Mouse (Mus musculus) liver, embryonic 15.5 days (tissue): ENCODE measurements around the gene Eml3. TPM values are rescaled to one million over a fixed set of nuclear protein-coding genes. Genes with fewer than 3 reads are reported as not detected.

ENCODE experiments used
- ATAC-seq: fragments of 200-750 bp; cut with Nextera tagmentation; 2 replicates; pipeline ENCODE4 v1.8.0; 2017; ENCODE audit warnings: moderate number of reproducible peaks, mild to moderate bottlenecking, moderate library complexity; ENCODE audit not compliant: insufficient read depth
- H3K27ac ChIP-seq: fragments of 300-500 bp; sonication (generic); replicated peaks from 2 replicates; pipeline ENCODE4 v1.5.1; 2015; ENCODE audit warnings: mild to moderate bottlenecking, inconsistent platforms
- H3K27me3 ChIP-seq: fragments of 300-500 bp; sonication (generic); 2 replicates; pipeline ENCODE4 v1.6.1; 2015; ENCODE audit warnings: mild to moderate bottlenecking, inconsistent platforms
- H3K36me3 ChIP-seq: fragments of 300-500 bp; sonication (generic); replicated peaks from 2 replicates; pipeline ENCODE4 v1.6.1; 2015; ENCODE audit warnings: moderate library complexity, mild to moderate bottlenecking, inconsistent platforms
- H3K4me1 ChIP-seq: fragments of 300-500 bp; sonication (generic); replicated peaks from 2 replicates; pipeline ENCODE4 v1.6.1; 2015; ENCODE audit warnings: inconsistent platforms
- H3K4me2 ChIP-seq: fragments of 300-500 bp; sonication (generic); 2 replicates; pipeline ENCODE4 v1.6.1; 2015; ENCODE audit warnings: moderate library complexity, mild to moderate bottlenecking, inconsistent platforms
- H3K4me3 ChIP-seq: fragments of 300-500 bp; sonication (generic); replicated peaks from 2 replicates; pipeline ENCODE4 v1.5.1; 2015; ENCODE audit warnings: mild to moderate bottlenecking, inconsistent platforms
- H3K9ac ChIP-seq: fragments of 300-500 bp; sonication (generic); 2 replicates; pipeline ENCODE4 v1.6.1; 2015; ENCODE audit warnings: moderate library complexity, mild to moderate bottlenecking, inconsistent platforms
- H3K9me3 ChIP-seq: fragments of 300-500 bp; sonication (generic); replicated peaks from 2 replicates; pipeline ENCODE4 v1.6.1; 2016; ENCODE audit warnings: inconsistent platforms
- WGBS: fragments of 180-500 bp; shearing (Covaris S2); methylation state at CpG from one replicate; pipeline ENCODE4 v1.1.7; 2015; ENCODE audit warnings: mixed read lengths; ENCODE audit not compliant: insufficient replicate concordance; 5-methylcytosine and 5-hydroxymethylcytosine counted together
- polyA plus RNA-seq: library from polyadenylated mRNA; unstranded; fragments of >200 nt; fragmentation: Nextera tagmentation; extraction: Ambion mirVana; gene quantifications from 2 replicates; pipeline ENCODE4 v1.2.1, GENCODE M21; 2015

The Eml3 gene
- polyA plus RNA-seq: 13.1 and 14.6 TPM in 2 replicates

DNA sequence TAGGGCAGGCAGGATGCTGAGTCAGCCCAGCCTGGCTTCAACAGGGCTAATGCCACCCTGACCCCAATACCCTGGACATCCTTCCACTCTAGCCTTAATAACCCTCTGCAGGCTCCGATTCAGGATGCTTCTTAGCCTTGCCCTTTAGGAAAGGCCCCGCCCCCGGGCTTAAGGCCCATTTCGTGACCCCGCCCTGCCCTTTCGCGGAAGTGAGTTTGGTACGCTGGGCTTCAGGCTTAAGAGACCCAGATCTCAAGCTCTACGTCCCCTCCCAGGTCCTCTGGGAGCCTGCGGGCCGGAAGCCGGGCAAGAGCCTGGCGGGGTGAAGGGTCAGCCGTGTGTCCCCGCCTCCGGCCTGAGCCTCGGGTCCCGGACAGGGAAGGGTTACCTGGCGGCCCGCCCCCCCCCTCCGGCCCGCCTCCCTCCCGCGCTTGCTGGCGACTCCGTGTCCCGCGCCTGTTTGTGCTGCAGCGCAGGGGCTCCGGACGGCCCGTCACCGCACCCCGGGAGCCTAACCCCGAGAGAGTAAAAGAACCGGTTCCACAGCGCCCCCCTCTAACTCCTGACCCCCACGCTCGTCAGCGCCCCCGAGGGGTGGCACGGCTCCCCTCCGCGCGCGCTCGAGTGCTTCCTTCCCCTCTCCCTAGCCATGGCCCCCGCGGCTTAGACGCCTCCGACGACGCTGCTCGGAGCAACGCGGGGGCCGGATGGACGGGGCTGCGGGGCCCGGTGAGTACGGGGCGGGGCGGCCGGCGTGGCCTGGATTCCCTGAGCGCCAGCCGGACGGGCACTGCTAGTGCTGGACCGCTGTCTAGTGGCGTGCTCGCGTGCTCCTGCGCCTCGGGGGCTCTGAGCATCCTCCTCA, at the start of gene Eml3, which contains the start of gene Rom1:
Eml3 (plus strand) TSS at position 329 of the 865 bp plus-strand sequence.
Rom1 (minus strand) TSS at position 133 of the 865 bp plus-strand sequence.
- peak within 1 kb of the TSS; percentile 92 for H3K27ac ChIP-seq
- H3K4me2 ChIP-seq: peak within 1 kb of the TSS; percentile 99
- ATAC-seq: peak; percentile 74
- under 1% methylated on average over 73 of the region's 74 CpGs for WGBS
- peak within 1 kb of the TSS; percentile 89 for H3K4me3 ChIP-seq
- peak within 1 kb of the TSS; percentile 86 for H3K9ac ChIP-seq
- peaks cover 58% of the 10 kb centered on the region for H3K4me1 ChIP-seq
- no peaks in the 10 kb centered on the region for H3K9me3 ChIP-seq
- H3K36me3 ChIP-seq: peaks cover 54% of the 10 kb centered on the region
- no peaks in the 10 kb centered on the region for H3K27me3 ChIP-seq

DNA sequence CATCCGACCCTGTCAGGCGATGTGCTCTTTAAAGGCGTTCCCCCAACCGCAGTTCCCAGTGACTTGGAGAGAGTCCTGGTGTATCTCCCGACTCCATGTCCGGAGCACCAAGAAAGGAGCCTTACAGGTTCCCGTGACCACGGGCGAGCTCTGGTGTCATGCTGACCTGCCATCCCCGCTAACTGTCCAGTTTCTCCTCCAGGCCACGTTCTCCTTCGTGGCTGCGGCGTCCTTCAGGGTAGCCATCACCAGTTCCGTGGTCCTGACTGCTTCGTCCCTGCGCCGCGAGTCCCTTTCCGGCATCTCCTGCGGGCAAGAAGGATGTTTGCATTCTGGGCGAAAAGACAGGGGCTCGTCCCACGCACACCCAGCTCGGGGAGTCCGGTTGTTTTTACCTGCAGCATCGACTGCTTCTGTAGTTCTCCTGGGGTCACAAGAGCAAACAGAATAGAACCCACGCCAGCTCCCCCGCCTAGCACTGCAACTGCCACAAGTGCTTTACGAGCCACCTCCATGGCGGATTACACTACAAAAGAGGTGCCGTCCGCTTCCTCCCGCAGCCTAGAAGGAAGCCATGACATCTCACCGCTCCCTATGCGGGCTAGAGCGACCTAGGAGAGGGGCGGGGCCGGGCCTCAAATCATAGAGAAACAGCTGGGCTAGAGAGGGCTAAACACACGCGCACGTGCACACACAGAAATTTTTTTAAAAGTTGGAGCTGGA, 48.9 kb upstream of the Eml3 start, which contains the start of gene Uqcc3:
Uqcc3 (minus strand) TSS at position 613 of the 723 bp plus-strand sequence.
- H3K27ac ChIP-seq: peak within 1 kb of the TSS; percentile 76
- H3K4me3 ChIP-seq: peak within 1 kb of the TSS; percentile 83
- peak within 1 kb of the TSS; percentile 93 for H3K4me2 ChIP-seq
- peak within 1 kb of the TSS; percentile 95 for H3K9ac ChIP-seq
- WGBS: under 1% methylated on average over 42 of the region's 42 CpGs
- H3K36me3 ChIP-seq: peaks cover 20% of the 10 kb centered on the region
- H3K27me3 ChIP-seq: no peaks in the 10 kb centered on the region
- no peaks in the 10 kb centered on the region for H3K9me3 ChIP-seq
- H3K4me1 ChIP-seq: peaks cover 18% of the 10 kb centered on the region
- peak; percentile 94 for ATAC-seq

- no peak for ATAC-seq
- Histone ChIP-seq H3K9me3 (no peaks in the 10 kb centered on the region), H3K4me2 (peak overlapping the region; percentile 93), H3K27me3 (no peaks in the 10 kb centered on the region), H3K4me1 (peaks cover 18% of the 10 kb centered on the region), H3K9ac (peak overlapping the region; percentile 95; the same call in 1 of the 2 replicates), H3K27ac (no peak overlapping the region), H3K36me3 (peaks cover 15% of the 10 kb centered on the region), H3K4me3 (peak overlapping the region; percentile 83)
- WGBS: 7% methylated on average over 3 of the region's 3 CpGs
Measured at GRCm38 (mm10) chr19:8881034-8881392, 48.3 kb upstream of the Eml3 start.

GRCm38 (mm10) chr19:8883616-8884015, 45.7 kb upstream of the Eml3 start, which contains the start of the genes Lbhd1 and Gm49403:
Lbhd1 (plus strand) TSS chr19:8883732.
Gm49403 (plus strand) TSS chr19:8883930.
- Histone ChIP-seq H3K27ac (no peak within 1 kb of the TSS), H3K4me1 (peaks cover 34% of the 10 kb centered on the region), H3K27me3 (no peaks in the 10 kb centered on the region), H3K9ac (no peak within 1 kb of the TSS), H3K4me2 (no peak within 1 kb of the TSS), H3K36me3 (peaks cover 3% of the 10 kb centered on the region; the same call in 1 of the 2 replicates), H3K4me3 (no peak within 1 kb of the TSS), H3K9me3 (no peaks in the 10 kb centered on the region)
- no peak for ATAC-seq
- whole genome bisulfite sequencing: 65% methylated on average over 3 of the region's 3 CpGs

DNA sequence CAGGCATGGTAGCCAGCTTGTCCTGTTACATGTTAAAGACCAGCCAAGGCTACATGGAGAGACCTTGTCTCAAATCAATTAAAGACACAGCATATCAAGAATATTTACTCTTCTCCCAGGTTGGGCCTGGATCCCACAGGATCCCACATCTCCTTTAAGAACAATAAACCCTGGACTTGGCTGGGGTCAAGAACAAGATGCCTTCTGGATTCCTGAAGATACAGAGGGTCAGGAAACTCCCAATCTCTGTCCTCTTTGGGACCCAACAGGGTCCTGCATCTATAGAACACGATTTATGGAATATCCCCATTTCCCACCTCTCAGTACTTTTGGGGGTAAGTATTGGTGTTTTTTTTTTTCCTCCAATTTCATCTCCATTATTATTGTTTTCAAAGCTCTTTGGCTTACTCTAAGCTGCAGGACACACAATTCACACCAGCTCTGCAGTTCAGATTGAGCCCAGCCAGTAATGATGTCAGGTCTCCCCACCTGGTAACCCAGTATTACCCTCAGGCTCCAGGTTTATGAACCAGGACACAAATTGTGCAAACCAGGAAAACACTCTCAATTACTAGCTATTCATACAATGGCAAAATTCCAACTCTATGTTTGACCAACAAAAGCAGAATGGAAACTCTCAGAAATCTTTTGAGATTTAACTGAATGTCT, 42.3 kb upstream of the Eml3 start:
- H3K9me3 ChIP-seq: no peaks in the 10 kb centered on the region
- H3K9ac ChIP-seq: peak overlapping the region; percentile 81; the same call in 1 of the 2 replicates
- peak overlapping the region; percentile 76 for H3K4me3 ChIP-seq
- H3K4me1 ChIP-seq: peaks cover 40% of the 10 kb centered on the region
- no peak for ATAC-seq
- peak overlapping the region; percentile 75; the same call in 1 of the 2 replicates for H3K27ac ChIP-seq
- WGBS: 25% methylated on average over 1 of the region's 1 CpGs
- H3K4me2 ChIP-seq: peak overlapping the region; percentile 78
- H3K27me3 ChIP-seq: no peaks in the 10 kb centered on the region
- H3K36me3 ChIP-seq: peaks cover 20% of the 10 kb centered on the region

DNA sequence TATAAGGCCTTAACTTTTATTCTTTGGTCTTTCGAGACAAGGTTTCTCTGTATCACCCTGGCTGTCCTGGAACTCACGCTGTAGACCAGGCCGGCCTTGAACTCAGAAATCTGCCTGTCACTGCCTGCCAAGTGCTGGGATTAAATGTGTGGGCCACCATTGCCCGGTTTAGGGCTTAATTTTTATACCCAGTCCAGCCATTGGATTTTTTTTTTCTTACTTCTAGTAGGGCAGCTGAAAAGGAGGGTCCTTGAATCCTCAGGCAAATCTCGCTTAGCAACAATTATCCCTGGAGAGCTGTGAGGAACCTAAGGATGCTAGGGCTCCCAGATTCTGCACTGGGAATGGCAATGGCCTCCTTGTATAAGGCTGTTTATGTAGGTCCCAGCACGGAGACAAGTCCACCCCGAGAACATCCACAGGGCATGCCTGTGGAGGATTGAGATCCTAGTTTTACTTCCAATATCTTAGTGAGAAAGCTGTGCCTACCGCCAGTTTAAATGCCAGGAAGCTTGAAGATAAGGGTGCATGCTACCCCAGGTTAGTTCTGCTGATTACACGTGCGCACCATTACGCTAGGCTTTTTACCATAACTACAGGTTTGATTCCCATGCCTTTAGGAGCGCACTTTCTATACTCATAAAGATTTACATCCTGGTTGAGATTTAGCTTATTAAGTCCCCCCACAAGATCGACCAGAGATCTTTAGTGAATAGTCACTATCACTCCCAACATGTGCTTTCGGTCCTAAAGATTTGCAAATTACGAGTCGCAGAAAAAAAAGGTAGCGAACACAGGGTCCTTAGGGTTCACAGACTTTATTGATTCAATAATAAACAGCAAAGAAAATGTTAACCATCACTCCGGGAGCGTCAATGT, 41.5 kb upstream of the Eml3 start:
- peak overlapping the region; percentile 81 for H3K9ac ChIP-seq
- H3K36me3 ChIP-seq: peaks cover 20% of the 10 kb centered on the region
- H3K27me3 ChIP-seq: no peaks in the 10 kb centered on the region
- WGBS: 9% methylated on average over 19 of the region's 19 CpGs
- no peak for ATAC-seq
- no peaks in the 10 kb centered on the region for H3K9me3 ChIP-seq
- H3K4me3 ChIP-seq: peak overlapping the region; percentile 76
- H3K27ac ChIP-seq: peak overlapping the region; percentile 75
- H3K4me1 ChIP-seq: peaks cover 46% of the 10 kb centered on the region
- peak overlapping the region; percentile 78 for H3K4me2 ChIP-seq

- Histone ChIP-seq H3K9me3 (no peaks in the 10 kb centered on the region), H3K36me3 (peaks cover 20% of the 10 kb centered on the region), H3K27me3 (no peaks in the 10 kb centered on the region), H3K4me1 (peaks cover 54% of the 10 kb centered on the region), H3K9ac (peak within 1 kb of the TSS; percentile 81), H3K4me2 (peak within 1 kb of the TSS; percentile 78), H3K4me3 (peak within 1 kb of the TSS; percentile 76), H3K27ac (peak within 1 kb of the TSS; percentile 87)
- WGBS: under 1% methylated on average over 58 of the region's 58 CpGs
- ATAC-seq: peak; percentile 89
Measured at GRCm38 (mm10) chr19:8888511-8889385, 40.6 kb upstream of the Eml3 start, which contains the start of the genes 1810009A15Rik and Gm49416. 1810009A15Rik (plus strand) TSS chr19:8888853. Gm49416 (plus strand) TSS chr19:8888926.

GRCm38 (mm10) chr19:8892829-8893766, 36.3 kb upstream of the Eml3 start, which contains the start of gene Ints5:
Ints5 (plus strand) TSS chr19:8893005.
- Histone ChIP-seq H3K9me3 (no peaks in the 10 kb centered on the region), H3K27me3 (no peaks in the 10 kb centered on the region), H3K27ac (peak within 1 kb of the TSS; percentile 93), H3K9ac (peak within 1 kb of the TSS; percentile 96), H3K4me2 (peak within 1 kb of the TSS; percentile 78), H3K36me3 (peaks cover 48% of the 10 kb centered on the region), H3K4me3 (peak within 1 kb of the TSS; percentile 95), H3K4me1 (peaks cover 71% of the 10 kb centered on the region)
- WGBS: 1% methylated on average over 54 of the region's 54 CpGs
- ATAC-seq: peak; percentile 45
